Mouse (Mus musculus): ENCODE measurements at regions not wholly inside any gene's neighbourhood (a gene's known extent, or its start where the extent isn't known, plus 50 kb on each side); places are given as distances from the start of the nearest gene placed in this dataset.

- no peaks in the 10 kb centered on the region for H3K36me3 ChIP-seq (ENCODE audit: insufficient read depth, low read length)
- DNase-seq (ENCODE audit: low spot score) (no peak), ATAC-seq (replicated peaks; ENCODE audit: low FRiP score, low read depth) (no peak)
- H3K27ac ChIP-seq = no peak overlapping the region
- no peak overlapping the region for H3K4me3 ChIP-seq (replicated peaks; ENCODE audit: low read depth, low read length)
- 94% methylated on average over 2 of the region's 2 CpGs for WGBS
- H3K4me2 ChIP-seq (ENCODE audit: low read length) = no peak overlapping the region
- TF ChIP-seq CTCF (IDR thresholded peaks at IDR 0.05; ENCODE audit: low read depth) = no peak
- no peaks in the 10 kb centered on the region for H3K4me1 ChIP-seq (replicated peaks; ENCODE audit: insufficient read depth, low read length)
- H3K9ac ChIP-seq (ENCODE audit: low read depth, low read length) = no peak overlapping the region
- H3K27me3 ChIP-seq (ENCODE audit: insufficient read depth, low read length) = no peaks in the 10 kb centered on the region
- no peaks in the 10 kb centered on the region; the same call in 1 of the 2 replicates for H3K9me3 ChIP-seq (replicated peaks; ENCODE audit: low read length)
Measured at GRCm38 (mm10) chr1:73726658-73727057, 397.6 kb downstream of the Tns1 start.

GRCm38 (mm10) chr1:73725486-73725885 lies 398.8 kb downstream of the Tns1 start:
- WGBS = 96% methylated on average over 1 of the region's 1 CpGs
- DNase-seq (ENCODE audit: low spot score) = no peak

GRCm38 (mm10) chr1:73724551-73724950 lies 399.7 kb downstream of the Tns1 start:
- no peaks in the 10 kb centered on the region for H3K27me3 ChIP-seq (ENCODE audit: insufficient read depth, low read length)
- no peak overlapping the region for H3K9ac ChIP-seq (ENCODE audit: low read depth, low read length)
- 71% methylated on average over 2 of the region's 2 CpGs for WGBS
- H3K36me3 ChIP-seq (ENCODE audit: insufficient read depth, low read length) = no peaks in the 10 kb centered on the region
- H3K9me3 ChIP-seq (replicated peaks; ENCODE audit: low read length) = no peaks in the 10 kb centered on the region; the same call in 1 of the 2 replicates
- H3K4me2 ChIP-seq (ENCODE audit: low read length) = no peak overlapping the region
- no peaks in the 10 kb centered on the region for H3K4me1 ChIP-seq (replicated peaks; ENCODE audit: insufficient read depth, low read length)
- ATAC-seq (replicated peaks; ENCODE audit: low FRiP score, low read depth) (no peak), DNase-seq (ENCODE audit: low spot score) (no peak)
- H3K4me3 ChIP-seq (replicated peaks; ENCODE audit: low read depth, low read length) = no peak overlapping the region
- no peak overlapping the region for H3K27ac ChIP-seq
- TF ChIP-seq CTCF (IDR thresholded peaks at IDR 0.05; ENCODE audit: low read depth) = no peak

More at GRCm38 (mm10) chr1:73725486-73725885, 398.8 kb downstream of the Tns1 start:
- Histone ChIP-seq H3K27ac (no peak overlapping the region), H3K27me3 (ENCODE audit: insufficient read depth, low read length) (no peaks in the 10 kb centered on the region), H3K9ac (ENCODE audit: low read depth, low read length) (no peak overlapping the region), H3K4me2 (ENCODE audit: low read length) (no peak overlapping the region), H3K36me3 (ENCODE audit: insufficient read depth, low read length) (no peaks in the 10 kb centered on the region), H3K4me3 (replicated peaks; ENCODE audit: low read depth, low read length) (no peak overlapping the region), H3K4me1 (replicated peaks; ENCODE audit: insufficient read depth, low read length) (no peaks in the 10 kb centered on the region), H3K9me3 (replicated peaks; ENCODE audit: low read length) (no peaks in the 10 kb centered on the region; the same call in 1 of the 2 replicates)
- ATAC-seq (replicated peaks; ENCODE audit: low FRiP score, low read depth) = no peak
- TF ChIP-seq CTCF (IDR thresholded peaks at IDR 0.05; ENCODE audit: low read depth) = no peak

- no peak overlapping the region for H3K27ac ChIP-seq
- no peak overlapping the region for H3K9ac ChIP-seq (ENCODE audit: low read depth, low read length)
- no peak for ATAC-seq (replicated peaks; ENCODE audit: low FRiP score, low read depth)
- H3K4me2 ChIP-seq (ENCODE audit: low read length) = no peak overlapping the region
- no peaks in the 10 kb centered on the region for H3K4me1 ChIP-seq (replicated peaks; ENCODE audit: insufficient read depth, low read length)
- no peaks in the 10 kb centered on the region for H3K27me3 ChIP-seq (ENCODE audit: insufficient read depth, low read length)
- DNase-seq (ENCODE audit: low spot score) = peak; percentile 15
- no peaks in the 10 kb centered on the region for H3K36me3 ChIP-seq (ENCODE audit: insufficient read depth, low read length)
- WGBS = 63% methylated on average over 6 of the region's 6 CpGs
- H3K4me3 ChIP-seq (replicated peaks; ENCODE audit: low read depth, low read length) = no peak overlapping the region
- H3K9me3 ChIP-seq (replicated peaks; ENCODE audit: low read length) = no peaks in the 10 kb centered on the region
- TF ChIP-seq CTCF (IDR thresholded peaks at IDR 0.05; ENCODE audit: low read depth) = no peak; the same call in 1 of the 2 replicates
Measured at GRCm38 (mm10) chr1:73721486-73722225, 402.6 kb downstream of the Tns1 start.

- ATAC-seq (replicated peaks; ENCODE audit: low FRiP score, low read depth) = no peak
- Histone ChIP-seq H3K9ac (ENCODE audit: low read depth, low read length) (no peak overlapping the region), H3K4me2 (ENCODE audit: low read length) (no peak overlapping the region), H3K27ac (no peak overlapping the region), H3K36me3 (ENCODE audit: insufficient read depth, low read length) (no peaks in the 10 kb centered on the region), H3K9me3 (replicated peaks; ENCODE audit: low read length) (no peaks in the 10 kb centered on the region), H3K4me1 (replicated peaks; ENCODE audit: insufficient read depth, low read length) (no peaks in the 10 kb centered on the region), H3K4me3 (replicated peaks; ENCODE audit: low read depth, low read length) (no peak overlapping the region), H3K27me3 (ENCODE audit: insufficient read depth, low read length) (no peaks in the 10 kb centered on the region)
- no peak for DNase-seq (ENCODE audit: low spot score)
- TF ChIP-seq CTCF (IDR thresholded peaks at IDR 0.05; ENCODE audit: low read depth) = no peak
- WGBS = 61% methylated on average over 5 of the region's 5 CpGs
Measured at GRCm38 (mm10) chr1:73718421-73718820, 405.8 kb downstream of the Tns1 start.

GRCm38 (mm10) chr1:73717401-73717800 lies 406.8 kb downstream of the Tns1 start:
- no peak for TF ChIP-seq CTCF (IDR thresholded peaks at IDR 0.05; ENCODE audit: low read depth)
- no peaks in the 10 kb centered on the region for H3K4me1 ChIP-seq (replicated peaks; ENCODE audit: insufficient read depth, low read length)

More at GRCm38 (mm10) chr1:73717401-73717800, 406.8 kb downstream of the Tns1 start:
- peak; percentile 54 for DNase-seq (ENCODE audit: low spot score)
- Histone ChIP-seq H3K36me3 (ENCODE audit: insufficient read depth, low read length) (no peaks in the 10 kb centered on the region), H3K4me2 (ENCODE audit: low read length) (no peak overlapping the region), H3K9ac (ENCODE audit: low read depth, low read length) (no peak overlapping the region), H3K27ac (no peak overlapping the region), H3K4me3 (replicated peaks; ENCODE audit: low read depth, low read length) (no peak overlapping the region), H3K27me3 (ENCODE audit: insufficient read depth, low read length) (no peaks in the 10 kb centered on the region), H3K9me3 (replicated peaks; ENCODE audit: low read length) (no peaks in the 10 kb centered on the region)
- no peak for ATAC-seq (replicated peaks; ENCODE audit: low FRiP score, low read depth)
- WGBS = 18% methylated on average over 7 of the region's 7 CpGs
